Mouse (Mus musculus): ENCODE data around the gene Vpreb1. TPM values are rescaled to one million over a fixed set of nuclear protein-coding genes. Genes with fewer than 3 reads are reported as not detected.
A peak's percentile ranks its signal among the peaks of the same experiment; 100 is the strongest.

The Vpreb1 gene
- polyA plus RNA-seq, 1 experiment = 0.15 TPM

DNA sequence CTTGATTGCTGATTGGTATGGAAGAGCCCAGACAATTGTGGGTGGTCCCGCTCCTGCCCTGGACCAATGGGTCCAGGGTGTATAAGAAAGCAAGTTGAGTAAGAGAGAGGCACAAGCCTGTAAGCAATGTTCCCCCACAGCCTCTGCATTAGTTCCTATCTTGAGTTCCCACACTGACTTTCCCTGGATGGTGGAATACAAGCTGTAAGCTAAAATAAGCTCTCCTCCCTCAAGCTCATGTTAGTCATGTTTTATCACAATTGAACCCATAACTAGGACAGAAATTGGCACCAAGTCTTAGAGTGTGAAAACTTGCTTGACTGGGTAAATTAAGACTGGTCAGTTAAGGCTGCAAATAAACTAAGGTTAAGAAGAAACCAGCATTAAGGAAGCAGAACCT, 15.1 kb downstream of the Vpreb1 start:
- no peaks in the 10 kb centered on the region for H3K27me3 ChIP-seq (ENCODE audit: control insufficient read depth, insufficient read depth, low read length)
- TF ChIP-seq CTCF (IDR thresholded peaks at IDR 0.05; ENCODE audit: control insufficient read depth, insufficient read depth, insufficient replicate concordance, low read depth, low read length) (no peak), POLR2A (IDR thresholded peaks at IDR 0.05; ENCODE audit: control insufficient read depth, low read depth, low read length) (no peak)
- no peak overlapping the region for H3K27ac ChIP-seq (ENCODE audit: control insufficient read depth, insufficient read depth, low read depth, low read length)

DNA sequence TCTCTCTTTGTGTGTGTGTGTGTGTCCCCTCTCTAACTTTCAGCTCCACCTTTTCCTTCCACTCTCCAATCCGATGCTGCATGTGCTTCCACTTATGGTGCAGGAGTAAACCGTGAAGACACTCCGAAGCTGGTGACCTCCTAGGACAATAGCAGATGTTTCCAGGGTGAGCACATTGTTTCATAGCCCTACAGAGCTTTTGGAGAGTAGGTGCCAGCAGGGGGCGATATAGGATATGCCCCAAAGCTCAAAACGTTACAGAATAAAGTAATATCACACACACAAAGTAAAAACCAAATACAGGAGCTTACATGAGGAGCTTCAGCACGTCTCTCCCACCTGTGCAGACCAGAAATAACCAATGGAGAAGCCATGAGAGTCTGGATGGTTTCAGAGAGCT, 15.8 kb downstream of the Vpreb1 start:
- H3K4me1 ChIP-seq (ENCODE audit: control insufficient read depth, insufficient read depth, low read length) = no peaks in the 10 kb centered on the region

More for the DNA sequence above, 15.1 kb downstream of the Vpreb1 start:
- H3K36me3 ChIP-seq (ENCODE audit: control insufficient read depth, insufficient read depth, low read length) = no peaks in the 10 kb centered on the region
- no peak overlapping the region for H3K4me3 ChIP-seq (ENCODE audit: control insufficient read depth, low read depth, low read length)
- H3K4me1 ChIP-seq (ENCODE audit: control insufficient read depth, insufficient read depth, low read length) = no peaks in the 10 kb centered on the region

DNA sequence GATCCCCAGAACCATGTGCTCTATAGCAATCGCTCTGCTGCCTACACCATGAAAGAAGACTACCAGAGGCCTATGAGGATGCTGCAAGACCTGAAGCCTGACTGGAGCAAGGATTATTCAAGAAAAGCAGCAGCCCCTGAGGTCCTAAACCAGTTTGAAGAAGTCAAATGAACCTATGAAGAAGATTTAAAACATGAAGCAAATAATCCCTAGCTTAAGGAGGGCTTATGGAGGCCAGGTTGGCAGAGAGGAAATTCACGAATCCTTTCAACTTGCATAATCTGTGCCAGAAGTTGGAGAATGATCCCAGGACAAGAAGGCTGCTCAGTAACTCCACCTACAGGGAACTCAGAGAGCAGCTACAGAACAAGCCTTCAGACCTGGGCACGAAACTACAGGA, 18.2 kb downstream of the Vpreb1 start:
- Histone ChIP-seq H3K4me3 (ENCODE audit: control insufficient read depth, low read depth, low read length) (no peak overlapping the region), H3K27me3 (ENCODE audit: control insufficient read depth, insufficient read depth, low read length) (no peaks in the 10 kb centered on the region), H3K36me3 (ENCODE audit: control insufficient read depth, insufficient read depth, low read length) (no peaks in the 10 kb centered on the region), H3K4me1 (ENCODE audit: control insufficient read depth, insufficient read depth, low read length) (no peaks in the 10 kb centered on the region), H3K27ac (ENCODE audit: control insufficient read depth, insufficient read depth, low read depth, low read length) (no peak overlapping the region)
- TF ChIP-seq CTCF (IDR thresholded peaks at IDR 0.05; ENCODE audit: control insufficient read depth, insufficient read depth, insufficient replicate concordance, low read depth, low read length) (no peak), POLR2A (IDR thresholded peaks at IDR 0.05; ENCODE audit: control insufficient read depth, low read depth, low read length) (no peak)

More for the DNA sequence above, 15.8 kb downstream of the Vpreb1 start:
- no peaks in the 10 kb centered on the region for H3K27me3 ChIP-seq (ENCODE audit: control insufficient read depth, insufficient read depth, low read length)
- TF ChIP-seq POLR2A (IDR thresholded peaks at IDR 0.05; ENCODE audit: control insufficient read depth, low read depth, low read length) (no peak), CTCF (IDR thresholded peaks at IDR 0.05; ENCODE audit: control insufficient read depth, insufficient read depth, insufficient replicate concordance, low read depth, low read length) (no peak)
- no peaks in the 10 kb centered on the region for H3K36me3 ChIP-seq (ENCODE audit: control insufficient read depth, insufficient read depth, low read length)
- no peak overlapping the region for H3K27ac ChIP-seq (ENCODE audit: control insufficient read depth, insufficient read depth, low read depth, low read length)
- H3K4me3 ChIP-seq (ENCODE audit: control insufficient read depth, low read depth, low read length) = no peak overlapping the region

DNA sequence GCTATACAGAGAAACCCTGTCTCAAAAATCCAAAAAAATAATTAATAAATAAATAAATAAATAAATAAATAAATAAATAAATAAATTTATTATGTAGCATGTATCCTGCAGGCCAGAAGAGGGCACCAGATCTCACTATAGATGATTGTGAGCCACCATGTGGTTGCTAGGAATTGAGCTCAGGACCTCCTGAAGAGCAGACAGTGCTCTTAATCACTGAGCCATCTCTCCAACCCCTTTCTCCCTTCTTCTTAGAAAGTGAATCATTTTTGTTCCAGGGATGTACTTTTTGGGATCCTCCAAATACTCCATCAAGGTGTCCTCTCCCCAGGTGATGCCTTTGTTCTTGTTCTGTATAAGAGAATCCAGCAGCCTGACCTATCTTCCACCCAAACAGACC, 21.4 kb downstream of the Vpreb1 start:
- no peaks in the 10 kb centered on the region for H3K36me3 ChIP-seq (ENCODE audit: control insufficient read depth, insufficient read depth, low read length)
- no peak overlapping the region for H3K27ac ChIP-seq (ENCODE audit: control insufficient read depth, insufficient read depth, low read depth, low read length)
- no peaks in the 10 kb centered on the region for H3K4me1 ChIP-seq (ENCODE audit: control insufficient read depth, insufficient read depth, low read length)
- TF ChIP-seq CTCF (IDR thresholded peaks at IDR 0.05; ENCODE audit: control insufficient read depth, insufficient read depth, insufficient replicate concordance, low read depth, low read length) (no peak), POLR2A (IDR thresholded peaks at IDR 0.05; ENCODE audit: control insufficient read depth, low read depth, low read length) (no peak)
- H3K27me3 ChIP-seq (ENCODE audit: control insufficient read depth, insufficient read depth, low read length) = no peaks in the 10 kb centered on the region
- H3K4me3 ChIP-seq (ENCODE audit: control insufficient read depth, low read depth, low read length) = no peak overlapping the region

DNA sequence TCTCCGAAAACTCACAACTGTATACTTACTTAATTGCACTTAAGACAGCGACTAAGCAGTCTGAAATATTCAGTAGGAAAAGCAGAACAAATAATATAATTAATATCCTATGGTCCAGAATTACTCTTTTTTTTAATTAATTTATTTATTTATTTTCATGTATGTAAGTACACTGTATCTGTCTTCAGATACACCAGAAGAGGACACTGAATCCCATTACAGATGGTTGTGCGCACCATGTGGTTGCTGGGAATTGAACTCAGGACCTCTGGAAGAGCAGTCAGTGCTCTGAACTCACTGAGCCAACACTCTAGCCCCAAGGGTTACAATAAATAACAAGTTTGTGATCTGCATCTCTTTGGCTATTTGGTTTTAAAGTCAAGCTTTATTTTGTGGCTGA, 41.0 kb downstream of the Vpreb1 start:
- no peaks in the 10 kb centered on the region for H3K27me3 ChIP-seq (ENCODE audit: control insufficient read depth, insufficient read depth, low read length)
- peak overlapping the region; percentile 93; the same call in 1 of the 2 replicates for H3K27ac ChIP-seq (ENCODE audit: control insufficient read depth, insufficient read depth, low read depth, low read length)
- peaks cover 7% of the 10 kb centered on the region for H3K4me1 ChIP-seq (ENCODE audit: control insufficient read depth, insufficient read depth, low read length)
- TF ChIP-seq POLR2A (IDR thresholded peaks at IDR 0.05; ENCODE audit: control insufficient read depth, low read depth, low read length) (no peak), CTCF (IDR thresholded peaks at IDR 0.05; ENCODE audit: control insufficient read depth, insufficient read depth, insufficient replicate concordance, low read depth, low read length) (no peak)
- H3K36me3 ChIP-seq (ENCODE audit: control insufficient read depth, insufficient read depth, low read length) = no peaks in the 10 kb centered on the region; the same call in 1 of the 2 replicates
- peak overlapping the region; percentile 96; the same call in 1 of the 2 replicates for H3K4me3 ChIP-seq (ENCODE audit: control insufficient read depth, low read depth, low read length)

DNA sequence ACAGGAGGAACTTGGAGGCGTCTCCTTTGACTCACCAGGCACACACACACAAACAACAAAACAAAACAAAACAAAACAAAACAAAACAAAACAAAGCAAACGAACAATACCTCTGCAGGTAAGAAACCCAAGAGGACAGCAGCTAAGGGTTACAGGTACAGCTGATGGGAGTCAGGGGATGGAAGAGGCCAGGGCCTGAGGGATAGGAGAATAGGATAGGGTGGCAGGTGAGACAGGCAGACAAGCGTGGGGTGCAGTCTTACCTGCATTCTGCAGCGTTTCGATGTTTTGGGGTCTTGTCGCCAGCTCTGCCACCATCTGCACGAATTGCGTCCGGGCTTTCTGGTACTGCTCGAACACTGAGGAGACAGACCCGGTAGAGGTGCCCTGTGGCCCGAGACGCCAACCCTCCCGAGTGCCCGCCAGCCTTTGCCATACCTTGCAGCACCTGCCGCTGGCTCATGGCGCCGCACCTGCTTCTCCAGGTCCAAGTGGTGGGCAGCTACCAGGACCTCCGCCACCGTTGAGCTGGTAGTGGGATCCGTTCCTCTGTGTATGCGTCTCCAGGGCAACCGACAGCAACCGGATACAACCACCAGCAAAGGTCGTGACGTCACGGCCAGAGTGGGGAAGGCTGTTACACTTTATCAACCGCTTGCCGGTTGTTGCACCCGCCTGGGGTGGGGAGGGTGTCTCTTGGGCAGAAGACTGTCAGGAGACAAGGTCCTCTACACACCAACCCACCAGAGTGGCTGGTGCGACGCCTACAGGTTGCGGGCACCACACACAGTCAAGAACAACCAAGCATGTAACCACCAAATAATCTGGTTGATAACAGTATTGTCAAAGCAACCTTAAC, 41.7 kb downstream of the Vpreb1 start, which contains the start of gene Spag6l:
Gene Spag6l (minus strand): TSS at position 700 of the 859 bp plus-strand sequence.
- Histone ChIP-seq H3K27me3 (ENCODE audit: control insufficient read depth, insufficient read depth, low read length) (no peaks in the 10 kb centered on the region), H3K27ac (ENCODE audit: control insufficient read depth, insufficient read depth, low read depth, low read length) (peak within 1 kb of the TSS; percentile 93), H3K4me3 (ENCODE audit: control insufficient read depth, low read depth, low read length) (peak within 1 kb of the TSS; percentile 96), H3K36me3 (ENCODE audit: control insufficient read depth, insufficient read depth, low read length) (no peaks in the 10 kb centered on the region; the same call in 1 of the 2 replicates), H3K4me1 (ENCODE audit: control insufficient read depth, insufficient read depth, low read length) (peaks cover 7% of the 10 kb centered on the region)
- TF ChIP-seq POLR2A (IDR thresholded peaks at IDR 0.05; ENCODE audit: control insufficient read depth, low read depth, low read length) (peak; percentile 97; the same call in 1 of the 2 replicates), CTCF (IDR thresholded peaks at IDR 0.05; ENCODE audit: control insufficient read depth, insufficient read depth, insufficient replicate concordance, low read depth, low read length) (peak; percentile 31; the same call in 1 of the 2 replicates)

DNA sequence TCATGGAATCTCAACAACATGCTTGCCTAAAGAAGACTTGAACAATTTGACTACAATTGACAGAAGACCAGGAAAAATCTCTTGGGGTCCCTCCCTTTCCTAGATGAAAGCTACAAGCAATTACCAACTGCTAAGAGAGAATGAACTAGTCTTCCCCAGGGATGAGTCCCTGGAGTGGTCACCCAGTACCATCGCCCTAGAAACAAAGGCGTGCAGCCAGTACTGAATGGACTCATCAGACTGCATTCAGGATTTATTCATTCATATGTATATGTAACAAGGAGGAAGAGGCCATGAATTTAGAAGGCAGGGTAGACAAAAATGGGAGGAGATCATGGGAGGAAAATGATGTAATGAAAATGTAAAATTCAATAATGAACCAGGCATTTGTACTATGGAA, 44.4 kb downstream of the Vpreb1 start:
- H3K4me1 ChIP-seq (ENCODE audit: control insufficient read depth, insufficient read depth, low read length) = peaks cover 7% of the 10 kb centered on the region
- H3K4me3 ChIP-seq (ENCODE audit: control insufficient read depth, low read depth, low read length) = no peak overlapping the region
- TF ChIP-seq CTCF (IDR thresholded peaks at IDR 0.05; ENCODE audit: control insufficient read depth, insufficient read depth, insufficient replicate concordance, low read depth, low read length) (no peak), POLR2A (IDR thresholded peaks at IDR 0.05; ENCODE audit: control insufficient read depth, low read depth, low read length) (no peak)
- H3K27ac ChIP-seq (ENCODE audit: control insufficient read depth, insufficient read depth, low read depth, low read length) = no peak overlapping the region
- H3K36me3 ChIP-seq (ENCODE audit: control insufficient read depth, insufficient read depth, low read length) = no peaks in the 10 kb centered on the region; the same call in 1 of the 2 replicates
- no peaks in the 10 kb centered on the region for H3K27me3 ChIP-seq (ENCODE audit: control insufficient read depth, insufficient read depth, low read length)
